Mouse (Mus musculus): ENCODE results near the gene Myo15b. TPM values are rescaled to one million over a fixed set of nuclear protein-coding genes. Genes with fewer than 3 reads are reported as not detected.

Gene Myo15b
- polyA plus RNA-seq, 1 experiment from 2014 or later, result 16.5 TPM

GRCm38 (mm10) chr11:115830550-115831325, 27.5 kb upstream of the Myo15b start:
- WGBS, result 28% methylated on average over 25 of the region's 25 CpGs
- H3K4me3 ChIP-seq (replicated peaks; ENCODE audit: low read depth, low read length), result no peak overlapping the region
- H3K27ac ChIP-seq, result peak overlapping the region; percentile 92
- peak overlapping the region; percentile 42; the same call in 1 of the 2 replicates for H3K9ac ChIP-seq (ENCODE audit: low read depth, low read length)
- no peaks in the 10 kb centered on the region for H3K36me3 ChIP-seq (ENCODE audit: insufficient read depth, low read length)
- H3K4me2 ChIP-seq (ENCODE audit: low read length), result peak overlapping the region; percentile 25
- ATAC-seq (replicated peaks; ENCODE audit: low FRiP score, low read depth) (peak; percentile 47; the same call in 1 of the 2 replicates), DNase-seq (ENCODE audit: low spot score) (no peak)
- no peaks in the 10 kb centered on the region for H3K27me3 ChIP-seq (ENCODE audit: insufficient read depth, low read length)
- no peaks in the 10 kb centered on the region for H3K9me3 ChIP-seq (replicated peaks; ENCODE audit: low read length)
- peaks cover 70% of the 10 kb centered on the region for H3K4me1 ChIP-seq (replicated peaks; ENCODE audit: insufficient read depth, low read length)
- TF ChIP-seq CTCF (IDR thresholded peaks at IDR 0.05; ENCODE audit: low read depth), result no peak

- Histone ChIP-seq H3K4me3 (replicated peaks; ENCODE audit: low read depth, low read length) (no peak overlapping the region), H3K9me3 (replicated peaks; ENCODE audit: low read length) (no peaks in the 10 kb centered on the region), H3K4me2 (ENCODE audit: low read length) (peak overlapping the region; percentile 25; the same call in 1 of the 2 replicates), H3K36me3 (ENCODE audit: insufficient read depth, low read length) (no peaks in the 10 kb centered on the region), H3K27ac (peak overlapping the region; percentile 92), H3K4me1 (replicated peaks; ENCODE audit: insufficient read depth, low read length) (peaks cover 73% of the 10 kb centered on the region), H3K9ac (ENCODE audit: low read depth, low read length) (0 out of 2 replicates have a peak overlapping the region, but pooled peaks have one; percentile 3), H3K27me3 (ENCODE audit: insufficient read depth, low read length) (no peaks in the 10 kb centered on the region)
- no peak for TF ChIP-seq CTCF (IDR thresholded peaks at IDR 0.05; ENCODE audit: low read depth)
- no peak for DNase-seq (ENCODE audit: low spot score)
- no peak for ATAC-seq (replicated peaks; ENCODE audit: low FRiP score, low read depth)
- WGBS, result 47% methylated on average over 3 of the region's 3 CpGs
Measured at GRCm38 (mm10) chr11:115831518-115831917, 26.7 kb upstream of the Myo15b start.

GRCm38 (mm10) chr11:115832064-115832463, 26.1 kb upstream of the Myo15b start:
- TF ChIP-seq CTCF (IDR thresholded peaks at IDR 0.05; ENCODE audit: low read depth), result no peak
- DNase-seq (ENCODE audit: low spot score) (no peak), ATAC-seq (replicated peaks; ENCODE audit: low FRiP score, low read depth) (no peak)
- peak overlapping the region; percentile 40; the same call in 1 of the 2 replicates for H3K9ac ChIP-seq (ENCODE audit: low read depth, low read length)
- no peaks in the 10 kb centered on the region for H3K27me3 ChIP-seq (ENCODE audit: insufficient read depth, low read length)
- H3K4me1 ChIP-seq (replicated peaks; ENCODE audit: insufficient read depth, low read length), result peaks cover 73% of the 10 kb centered on the region
- H3K27ac ChIP-seq, result peak overlapping the region; percentile 92
- H3K4me3 ChIP-seq (replicated peaks; ENCODE audit: low read depth, low read length), result no peak overlapping the region
- H3K36me3 ChIP-seq (ENCODE audit: insufficient read depth, low read length), result no peaks in the 10 kb centered on the region
- no peaks in the 10 kb centered on the region for H3K9me3 ChIP-seq (replicated peaks; ENCODE audit: low read length)
- peak overlapping the region; percentile 44 for H3K4me2 ChIP-seq (ENCODE audit: low read length)
- 43% methylated on average over 6 of the region's 6 CpGs for WGBS

GRCm38 (mm10) chr11:115832523-115832922, 25.7 kb upstream of the Myo15b start:
- Histone ChIP-seq H3K27me3 (ENCODE audit: insufficient read depth, low read length) (no peaks in the 10 kb centered on the region), H3K27ac (peak overlapping the region; percentile 92), H3K4me2 (ENCODE audit: low read length) (peak overlapping the region; percentile 44), H3K4me1 (replicated peaks; ENCODE audit: insufficient read depth, low read length) (peaks cover 73% of the 10 kb centered on the region), H3K9me3 (replicated peaks; ENCODE audit: low read length) (no peaks in the 10 kb centered on the region), H3K4me3 (replicated peaks; ENCODE audit: low read depth, low read length) (no peak overlapping the region), H3K36me3 (ENCODE audit: insufficient read depth, low read length) (no peaks in the 10 kb centered on the region), H3K9ac (ENCODE audit: low read depth, low read length) (peak overlapping the region; percentile 40; the same call in 1 of the 2 replicates)
- no peak for ATAC-seq (replicated peaks; ENCODE audit: low FRiP score, low read depth)
- DNase-seq (ENCODE audit: low spot score), result peak; percentile 92
- WGBS, result under 1% methylated on average over 8 of the region's 8 CpGs
- TF ChIP-seq CTCF (IDR thresholded peaks at IDR 0.05; ENCODE audit: low read depth), result no peak

- WGBS, result 16% methylated on average over 8 of the region's 8 CpGs
- Histone ChIP-seq H3K9me3 (replicated peaks; ENCODE audit: low read length) (no peaks in the 10 kb centered on the region), H3K27ac (peak overlapping the region; percentile 92), H3K9ac (ENCODE audit: low read depth, low read length) (peak overlapping the region; percentile 40; the same call in 1 of the 2 replicates), H3K4me3 (replicated peaks; ENCODE audit: low read depth, low read length) (no peak overlapping the region), H3K4me1 (replicated peaks; ENCODE audit: insufficient read depth, low read length) (peaks cover 73% of the 10 kb centered on the region), H3K4me2 (ENCODE audit: low read length) (peak overlapping the region; percentile 44), H3K36me3 (ENCODE audit: insufficient read depth, low read length) (no peaks in the 10 kb centered on the region), H3K27me3 (ENCODE audit: insufficient read depth, low read length) (no peaks in the 10 kb centered on the region)
- ATAC-seq (replicated peaks; ENCODE audit: low FRiP score, low read depth) (no peak), DNase-seq (ENCODE audit: low spot score) (peak; percentile 62)
- TF ChIP-seq CTCF (IDR thresholded peaks at IDR 0.05; ENCODE audit: low read depth), result peak; percentile 25; the same call in 1 of the 2 replicates
Measured at GRCm38 (mm10) chr11:115833021-115833513, 25.1 kb upstream of the Myo15b start.

GRCm38 (mm10) chr11:115834033-115834432, 24.2 kb upstream of the Myo15b start:
- no peak for TF ChIP-seq CTCF (IDR thresholded peaks at IDR 0.05; ENCODE audit: low read depth)
- Histone ChIP-seq H3K4me1 (replicated peaks; ENCODE audit: insufficient read depth, low read length) (peaks cover 72% of the 10 kb centered on the region), H3K9ac (ENCODE audit: low read depth, low read length) (peak overlapping the region; percentile 47; the same call in 1 of the 2 replicates), H3K4me3 (replicated peaks; ENCODE audit: low read depth, low read length) (no peak overlapping the region), H3K36me3 (ENCODE audit: insufficient read depth, low read length) (no peaks in the 10 kb centered on the region), H3K4me2 (ENCODE audit: low read length) (peak overlapping the region; percentile 19; the same call in 1 of the 2 replicates), H3K27me3 (ENCODE audit: insufficient read depth, low read length) (no peaks in the 10 kb centered on the region), H3K27ac (peak overlapping the region; percentile 92), H3K9me3 (replicated peaks; ENCODE audit: low read length) (no peaks in the 10 kb centered on the region)
- ATAC-seq (replicated peaks; ENCODE audit: low FRiP score, low read depth), result no peak
- 42% methylated on average over 6 of the region's 6 CpGs for whole genome bisulfite sequencing
- no peak for DNase-seq (ENCODE audit: low spot score)

All from kidney, postnatal 0 days (tissue).